Mouse (Mus musculus) neural tube, embryonic 14.5 days (tissue): ENCODE measurements at regions not wholly inside any gene's neighbourhood (a gene's known extent, or its start where the extent isn't known, plus 50 kb on each side); places are given as distances from the start of the nearest gene placed in this dataset.

ENCODE experiments used
- ATAC-seq: fragments of 200-750 bp; cut with Nextera tagmentation; 2 replicates; pipeline ENCODE4 v1.8.0; 2017; ENCODE audit warnings: low read depth, mild to moderate bottlenecking, moderate TSS enrichment, moderate library complexity
- H3K27ac ChIP-seq: fragments of 300-500 bp; sonication (generic); 2 replicates; pipeline ENCODE4 v1.5.1; 2014; ENCODE audit warnings: low read depth, mild to moderate bottlenecking, control low read depth, low read length, moderate library complexity, mixed read lengths
- H3K27me3 ChIP-seq: fragments of 300-500 bp; sonication (generic); 2 replicates; pipeline ENCODE4 v1.6.1; 2014; ENCODE audit warnings: low read length; ENCODE audit not compliant: control insufficient read depth, insufficient read depth
- H3K36me3 ChIP-seq: fragments of 300-500 bp; sonication (generic); 2 replicates; pipeline ENCODE4 v1.6.1; 2014; ENCODE audit warnings: low read length, mixed read lengths; ENCODE audit not compliant: control insufficient read depth, insufficient read depth
- H3K4me1 ChIP-seq: fragments of 300-500 bp; sonication (generic); 2 replicates; pipeline ENCODE4 v1.6.1; 2014; ENCODE audit warnings: low read length; ENCODE audit not compliant: control insufficient read depth, insufficient read depth
- H3K4me2 ChIP-seq: fragments of 300-500 bp; sonication (generic); 2 replicates; pipeline ENCODE4 v1.6.1; 2014; ENCODE audit warnings: mild to moderate bottlenecking, low read depth, low read length, control low read depth
- H3K4me3 ChIP-seq: fragments of 300-500 bp; sonication (generic); 2 replicates; pipeline ENCODE4 v1.5.1; 2014; ENCODE audit warnings: low read depth, low read length, control low read depth, mixed read lengths
- H3K9ac ChIP-seq: fragments of 300-500 bp; sonication (generic); replicated peaks from 2 replicates; pipeline ENCODE4 v1.6.1; 2014; ENCODE audit warnings: low read depth, mild to moderate bottlenecking, control low read depth, low read length, mixed read lengths
- H3K9me3 ChIP-seq: fragments of 300-500 bp; sonication (generic); 2 replicates; pipeline ENCODE4 v1.6.1; 2016; ENCODE audit warnings: low read length; ENCODE audit not compliant: control insufficient read depth
- WGBS: fragments of 180-500 bp; shearing (Covaris S2); extraction: QIAGEN DNeasy Blood & Tissue Kit; methylation state at CpG from one replicate; pipeline ENCODE4 v1.1.7; 2014; 5-methylcytosine and 5-hydroxymethylcytosine counted together

DNA sequence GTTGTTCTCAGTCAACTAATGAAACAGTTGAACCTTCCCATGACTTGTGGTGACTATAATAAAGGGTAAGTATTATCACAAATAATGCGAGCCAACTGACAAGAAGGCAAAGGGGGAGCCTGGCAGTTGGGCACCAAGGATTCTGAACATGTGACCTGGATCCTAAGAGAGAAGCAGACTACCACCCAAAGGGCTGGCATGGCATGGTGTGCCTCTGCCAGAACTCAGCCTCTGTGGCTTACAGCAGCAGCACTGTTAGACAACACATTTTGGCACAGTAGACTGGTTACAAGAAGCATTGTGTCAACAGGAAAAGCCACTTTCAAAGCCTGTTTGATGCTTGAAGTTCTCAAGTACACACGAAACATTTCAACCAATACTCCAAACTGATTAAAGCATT, 142.2 kb upstream of the Satb2 start:
- Histone ChIP-seq H3K4me1 (no peaks in the 10 kb centered on the region), H3K4me2 (no peak overlapping the region), H3K9ac (no peak overlapping the region), H3K27ac (no peak overlapping the region), H3K9me3 (no peaks in the 10 kb centered on the region), H3K27me3 (no peaks in the 10 kb centered on the region), H3K4me3 (no peak overlapping the region), H3K36me3 (no peaks in the 10 kb centered on the region)
- WGBS, result 97% methylated on average over 2 of the region's 2 CpGs
- no peak for ATAC-seq

DNA sequence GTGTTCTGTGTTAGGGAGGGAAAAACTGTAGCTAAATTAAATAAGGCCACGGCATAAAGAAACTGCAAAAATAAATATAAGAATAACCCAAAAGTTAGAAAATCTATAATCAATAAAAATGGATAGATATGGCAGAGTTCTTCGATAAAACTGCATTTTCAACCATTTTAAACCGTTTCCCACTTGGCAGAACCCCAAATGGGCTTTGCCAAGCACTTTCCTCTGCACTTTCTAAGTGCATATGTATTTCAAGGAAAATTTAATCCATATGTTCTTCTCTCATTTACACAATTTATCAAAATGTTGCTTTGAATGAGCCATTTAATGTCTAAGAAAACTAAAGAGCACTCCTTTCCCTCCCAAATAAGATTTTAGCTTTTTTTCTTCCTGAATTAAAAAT, 165.7 kb upstream of the Satb2 start:
- Histone ChIP-seq H3K4me2 (no peak overlapping the region), H3K9me3 (no peaks in the 10 kb centered on the region), H3K27me3 (no peaks in the 10 kb centered on the region), H3K27ac (no peak overlapping the region), H3K9ac (no peak overlapping the region), H3K36me3 (no peaks in the 10 kb centered on the region), H3K4me1 (no peaks in the 10 kb centered on the region), H3K4me3 (no peak overlapping the region)
- 85% methylated on average over 3 of the region's 3 CpGs for WGBS
- no peak for ATAC-seq

DNA sequence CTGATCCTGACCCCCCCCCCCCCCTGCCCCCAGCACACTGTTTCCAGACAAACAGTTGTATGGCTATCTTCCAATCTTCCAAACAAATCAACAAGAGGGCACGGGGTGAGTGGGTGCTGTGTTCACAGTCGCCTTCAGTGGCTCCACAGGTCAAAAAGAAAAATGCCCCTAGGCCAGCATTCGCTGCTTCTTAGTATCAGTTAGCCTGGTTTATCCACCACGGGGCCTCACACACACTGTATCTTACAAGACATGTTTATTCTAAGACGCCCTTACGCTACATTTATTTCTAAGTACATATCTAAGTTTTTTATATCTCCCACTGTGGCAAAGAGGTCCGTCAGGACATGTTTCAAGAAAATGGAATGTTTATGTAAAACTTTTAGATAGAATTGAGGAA, 177.4 kb upstream of the Satb2 start:
- Histone ChIP-seq H3K27ac (no peak overlapping the region), H3K36me3 (no peaks in the 10 kb centered on the region), H3K9ac (no peak overlapping the region), H3K4me3 (no peak overlapping the region), H3K27me3 (no peaks in the 10 kb centered on the region), H3K4me2 (no peak overlapping the region), H3K4me1 (no peaks in the 10 kb centered on the region), H3K9me3 (no peaks in the 10 kb centered on the region)
- no peak for ATAC-seq
- 89% methylated on average over 7 of the region's 7 CpGs for WGBS

DNA sequence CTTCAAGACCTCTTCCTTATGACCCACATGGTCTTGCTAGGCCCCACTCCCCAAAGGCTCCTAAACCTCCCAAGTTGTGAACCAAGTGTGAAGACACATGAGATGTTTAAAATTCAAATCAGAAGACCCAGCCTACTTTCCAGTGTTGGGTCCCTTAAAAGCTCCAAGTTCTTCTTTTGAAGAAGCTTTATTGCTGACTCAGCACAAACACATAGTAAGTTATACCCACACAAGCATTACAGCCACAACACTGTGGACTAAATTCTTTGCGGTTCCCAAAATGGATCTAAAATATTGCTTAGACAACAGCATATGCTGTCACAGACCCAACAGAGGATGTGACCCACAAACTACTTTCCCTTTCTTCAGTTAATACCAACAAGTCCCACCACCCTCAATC, 186.0 kb upstream of the Satb2 start:
- no peak for ATAC-seq
- H3K9ac ChIP-seq, result no peak overlapping the region
- no peak overlapping the region for H3K4me3 ChIP-seq
- no peaks in the 10 kb centered on the region for H3K36me3 ChIP-seq
- H3K4me1 ChIP-seq, result no peaks in the 10 kb centered on the region
- no peaks in the 10 kb centered on the region for H3K27me3 ChIP-seq
- 92% methylated on average over 1 of the region's 1 CpGs for WGBS
- no peak overlapping the region for H3K4me2 ChIP-seq
- H3K27ac ChIP-seq, result no peak overlapping the region
- no peaks in the 10 kb centered on the region for H3K9me3 ChIP-seq

DNA sequence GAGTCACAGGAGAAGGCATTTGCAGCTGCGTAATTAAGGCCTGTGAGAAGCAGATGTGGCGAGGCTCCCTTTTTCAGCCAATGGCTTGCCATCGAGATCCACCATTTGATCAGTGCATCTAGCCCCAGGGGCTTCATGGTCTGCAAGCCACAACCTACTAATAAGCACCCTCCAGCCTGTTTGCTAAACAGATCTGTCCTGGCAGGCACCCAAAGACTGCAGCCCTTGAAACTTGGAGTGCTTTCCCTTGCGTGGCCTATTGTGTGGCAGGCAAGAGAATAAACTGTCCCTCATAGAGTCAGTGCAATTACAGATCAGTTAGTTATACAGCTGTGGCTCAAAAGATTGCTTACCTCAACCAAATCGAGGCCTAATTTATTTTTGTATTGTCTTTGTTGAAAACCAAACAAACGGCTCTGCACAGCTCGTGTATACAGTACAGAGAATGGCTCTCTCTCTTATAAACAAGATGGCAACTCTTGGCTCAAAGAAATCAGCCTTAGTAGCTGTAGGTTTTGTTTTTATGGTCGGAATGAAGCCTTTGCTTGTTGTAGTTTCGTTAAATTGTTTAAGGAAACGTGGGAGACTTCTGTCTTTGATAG, 195.9 kb upstream of the Satb2 start:
- WGBS, result 51% methylated on average over 10 of the region's 10 CpGs
- peak; percentile 90; the same call in 1 of the 2 replicates for ATAC-seq
- no peaks in the 10 kb centered on the region for H3K4me1 ChIP-seq
- no peaks in the 10 kb centered on the region for H3K36me3 ChIP-seq
- no peak overlapping the region for H3K4me3 ChIP-seq
- no peaks in the 10 kb centered on the region for H3K27me3 ChIP-seq
- H3K27ac ChIP-seq, result no peak overlapping the region; the same call in 1 of the 2 replicates
- H3K9me3 ChIP-seq, result no peaks in the 10 kb centered on the region
- H3K4me2 ChIP-seq, result no peak overlapping the region
- H3K9ac ChIP-seq, result no peak overlapping the region

DNA sequence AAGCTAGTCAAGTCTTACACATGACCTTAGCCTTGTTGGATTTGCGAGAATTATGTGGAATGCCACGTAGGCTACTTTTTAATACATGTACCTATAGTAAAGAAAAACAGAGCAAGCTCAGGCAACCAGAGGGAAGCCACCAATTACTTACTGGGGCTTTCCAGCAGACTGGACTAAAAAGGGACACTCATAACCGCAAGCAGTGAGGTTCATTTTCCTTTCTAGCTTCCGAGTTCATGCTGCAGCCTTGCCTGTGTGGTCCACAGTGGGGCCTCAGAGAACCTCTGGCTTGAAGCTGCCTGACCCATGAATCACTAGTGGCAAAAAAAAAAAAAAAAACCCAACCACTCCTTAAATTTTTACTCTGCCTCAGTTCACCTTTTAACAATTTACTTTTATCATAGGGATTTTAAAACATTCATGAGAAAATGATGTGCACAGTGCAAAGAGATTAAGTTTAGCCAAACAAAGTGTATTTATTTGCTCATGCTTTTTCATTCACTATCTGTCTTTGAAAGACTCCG, 188.6 kb upstream of the 1700066M21Rik start:
- H3K4me2 ChIP-seq, result no peak overlapping the region
- H3K9ac ChIP-seq, result no peak overlapping the region
- no peaks in the 10 kb centered on the region for H3K9me3 ChIP-seq
- no peaks in the 10 kb centered on the region for H3K27me3 ChIP-seq
- no peaks in the 10 kb centered on the region for H3K4me1 ChIP-seq
- H3K36me3 ChIP-seq, result no peaks in the 10 kb centered on the region
- H3K4me3 ChIP-seq, result no peak overlapping the region
- H3K27ac ChIP-seq, result no peak overlapping the region
- 88% methylated on average over 5 of the region's 5 CpGs for WGBS
- no peak for ATAC-seq

DNA sequence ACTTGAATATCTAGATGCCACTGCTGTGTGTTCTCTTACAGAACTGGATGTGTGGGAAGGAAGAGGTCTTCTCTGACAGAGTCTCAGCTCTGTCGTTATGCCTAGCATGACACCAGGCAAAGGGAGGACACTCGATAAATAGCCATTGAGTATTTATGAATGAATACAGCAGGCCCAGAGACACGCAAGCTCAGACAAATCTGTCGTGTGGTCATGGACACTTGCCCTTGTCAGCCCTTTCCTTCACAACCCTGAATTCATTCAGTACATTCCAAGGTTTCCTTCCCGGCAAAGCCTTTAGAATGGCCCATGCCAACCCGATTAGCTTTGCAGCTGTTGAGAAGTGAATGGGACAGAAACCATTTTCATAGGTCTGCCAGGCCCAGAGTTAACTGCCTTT, 176.1 kb upstream of the 1700066M21Rik start:
- H3K9me3 ChIP-seq, result no peaks in the 10 kb centered on the region
- peaks cover 5% of the 10 kb centered on the region; the same call in 1 of the 2 replicates for H3K4me1 ChIP-seq
- H3K27me3 ChIP-seq, result no peaks in the 10 kb centered on the region; the same call in 1 of the 2 replicates
- no peak overlapping the region for H3K27ac ChIP-seq
- H3K36me3 ChIP-seq, result no peaks in the 10 kb centered on the region
- 73% methylated on average over 6 of the region's 6 CpGs for WGBS
- no peak overlapping the region for H3K4me2 ChIP-seq
- no peak overlapping the region for H3K9ac ChIP-seq
- no peak for ATAC-seq
- H3K4me3 ChIP-seq, result no peak overlapping the region

DNA sequence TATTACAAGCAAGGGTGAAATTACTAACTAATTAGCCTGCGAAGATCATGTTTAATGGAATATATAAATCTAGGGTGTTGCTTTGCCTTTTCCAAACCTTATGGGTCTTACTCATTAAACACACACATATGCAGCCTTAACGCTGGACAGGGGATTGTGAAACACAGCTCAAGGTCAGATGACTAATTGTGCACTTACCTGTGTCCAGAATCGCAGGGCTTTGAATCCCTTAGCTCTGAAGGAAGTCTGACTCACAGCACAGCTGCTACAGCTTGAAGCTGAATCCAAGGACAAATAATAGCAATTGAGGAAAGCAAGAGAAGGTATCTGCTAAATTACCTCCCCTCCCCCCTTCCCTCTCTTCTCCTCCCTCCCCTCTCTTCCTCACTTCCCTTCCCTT, 173.1 kb upstream of the 1700066M21Rik start:
- no peak overlapping the region for H3K4me2 ChIP-seq
- no peak overlapping the region for H3K9ac ChIP-seq
- no peaks in the 10 kb centered on the region for H3K9me3 ChIP-seq
- H3K4me3 ChIP-seq, result no peak overlapping the region
- H3K36me3 ChIP-seq, result no peaks in the 10 kb centered on the region
- H3K27ac ChIP-seq, result no peak overlapping the region
- H3K4me1 ChIP-seq, result peaks cover 5% of the 10 kb centered on the region; the same call in 1 of the 2 replicates
- WGBS, result 44% methylated on average over 3 of the region's 3 CpGs
- ATAC-seq, result no peak
- H3K27me3 ChIP-seq, result no peaks in the 10 kb centered on the region; the same call in 1 of the 2 replicates

DNA sequence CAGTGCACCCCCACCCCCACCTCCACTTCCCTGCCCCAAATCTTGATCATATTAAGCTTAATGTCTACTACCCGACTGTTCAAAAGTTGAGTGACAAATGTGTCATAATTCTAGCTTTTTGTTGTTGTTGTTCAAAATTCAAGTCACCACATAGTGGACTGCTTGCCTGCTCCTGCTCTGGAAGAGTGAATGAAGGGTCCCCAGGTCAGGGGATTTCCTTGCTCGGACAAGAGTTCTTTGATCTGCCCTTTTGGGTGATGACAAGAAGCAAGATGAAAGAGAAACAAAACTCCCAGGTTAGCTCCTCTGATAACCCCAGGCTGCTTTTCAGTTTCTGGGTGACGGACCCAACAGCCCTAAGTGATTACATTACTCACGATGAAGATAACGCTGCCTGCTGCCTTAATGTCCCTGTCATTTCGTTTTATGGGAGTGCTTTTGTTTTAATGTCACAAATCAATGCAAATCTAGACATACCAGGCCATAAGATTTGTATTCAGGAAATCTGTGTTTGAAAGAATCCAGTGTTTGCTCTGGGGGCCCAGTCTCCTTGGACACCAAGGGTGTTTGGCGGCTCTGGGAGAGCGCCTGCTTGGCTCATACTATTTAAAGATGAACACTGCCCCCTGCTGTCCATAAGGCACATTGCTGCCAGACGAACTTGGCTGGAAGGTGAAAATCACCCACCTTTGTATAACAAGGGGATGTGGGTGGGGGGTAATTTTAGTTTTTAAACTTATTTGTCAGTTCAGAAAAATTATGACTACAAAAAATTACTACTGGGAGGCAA, 172.0 kb upstream of the 1700066M21Rik start:
- no peaks in the 10 kb centered on the region for H3K36me3 ChIP-seq
- H3K27me3 ChIP-seq, result no peaks in the 10 kb centered on the region; the same call in 1 of the 2 replicates
- peaks cover 5% of the 10 kb centered on the region; the same call in 1 of the 2 replicates for H3K4me1 ChIP-seq
- H3K27ac ChIP-seq, result no peak overlapping the region
- ATAC-seq, result peak; percentile 83
- no peaks in the 10 kb centered on the region for H3K9me3 ChIP-seq
- 6% methylated on average over 9 of the region's 9 CpGs for WGBS
- no peak overlapping the region for H3K4me3 ChIP-seq
- H3K4me2 ChIP-seq, result peak overlapping the region; percentile 35; the same call in 1 of the 2 replicates
- no peak overlapping the region for H3K9ac ChIP-seq
